Mouse (Mus musculus) lung, embryonic 16.5 days (tissue): ENCODE results near the gene Eif2a. TPM values are rescaled to one million over a fixed set of nuclear protein-coding genes. Genes with fewer than 3 reads are reported as not detected.

Experiments
- ATAC-seq: fragments of 200-750 bp; cut with Nextera tagmentation; 2 replicates; pipeline ENCODE4 v1.8.0; 2017; ENCODE audit warnings: low read depth, mild to moderate bottlenecking, moderate library complexity
- H3K27ac ChIP-seq: fragments of 300-500 bp; sonication (generic); 2 replicates; pipeline ENCODE4 v1.5.1; 2014; ENCODE audit warnings: mild to moderate bottlenecking, control low read depth, low read length
- H3K27me3 ChIP-seq: fragments of 300-500 bp; sonication (generic); 2 replicates; pipeline ENCODE4 v1.6.1; 2014; ENCODE audit warnings: low read depth, low read length, mixed read lengths; ENCODE audit not compliant: control insufficient read depth, insufficient read depth
- H3K36me3 ChIP-seq: fragments of 300-500 bp; sonication (generic); 2 replicates; pipeline ENCODE4 v1.6.1; 2014; ENCODE audit warnings: low read length; ENCODE audit not compliant: control insufficient read depth, insufficient read depth
- H3K4me1 ChIP-seq: fragments of 300-500 bp; sonication (generic); replicated peaks from 2 replicates; pipeline ENCODE4 v1.6.1; 2014; ENCODE audit warnings: low read length, mixed read lengths; ENCODE audit not compliant: control insufficient read depth, insufficient read depth
- H3K4me2 ChIP-seq: fragments of 300-500 bp; sonication (generic); 2 replicates; pipeline ENCODE4 v1.6.1; 2014; ENCODE audit warnings: low read depth, low read length, control low read depth
- H3K4me3 ChIP-seq: fragments of 300-500 bp; sonication (generic); 2 replicates; pipeline ENCODE4 v1.5.1; 2014; ENCODE audit warnings: mild to moderate bottlenecking, low read length, control low read depth
- H3K9ac ChIP-seq: fragments of 300-500 bp; sonication (generic); 2 replicates; pipeline ENCODE4 v1.6.1; 2014; ENCODE audit warnings: low read length, control low read depth
- H3K9me3 ChIP-seq: fragments of 300-500 bp; sonication (generic); 2 replicates; pipeline ENCODE4 v1.6.1; 2016; ENCODE audit warnings: low read length; ENCODE audit not compliant: control insufficient read depth
- WGBS: fragments of 180-500 bp; shearing (Covaris S2); extraction: QIAGEN DNeasy Blood & Tissue Kit; methylation state at CpG from one replicate; pipeline ENCODE4 v1.1.7; 2014; 5-methylcytosine and 5-hydroxymethylcytosine counted together
- polyA plus RNA-seq: library from polyadenylated mRNA; unstranded; fragments of >200 nt; fragmentation: Nextera tagmentation; extraction: Ambion mirVana; gene quantifications from 2 replicates; pipeline ENCODE4 v1.2.1, GENCODE M21; 2015

Gene Eif2a
- polyA plus RNA-seq, 1 experiment from 2014 or later, result 52.1 TPM

- no peak overlapping the region for H3K4me2 ChIP-seq
- H3K36me3 ChIP-seq, result no peaks in the 10 kb centered on the region
- H3K27ac ChIP-seq, result no peak overlapping the region
- H3K9me3 ChIP-seq, result no peaks in the 10 kb centered on the region
- 58% methylated on average over 3 of the region's 3 CpGs for WGBS
- no peaks in the 10 kb centered on the region for H3K27me3 ChIP-seq
- no peak overlapping the region for H3K4me3 ChIP-seq
- ATAC-seq, result no peak
- H3K4me1 ChIP-seq, result no peaks in the 10 kb centered on the region
- no peak overlapping the region for H3K9ac ChIP-seq
Observed at GRCm38 (mm10) chr3:58503720-58504333, 21.8 kb upstream of the Eif2a start.

GRCm38 (mm10) chr3:58504676-58505075 is 20.9 kb upstream of the Eif2a start:
- Histone ChIP-seq H3K4me1 (no peaks in the 10 kb centered on the region), H3K9ac (no peak overlapping the region), H3K27me3 (no peaks in the 10 kb centered on the region), H3K9me3 (no peaks in the 10 kb centered on the region), H3K4me2 (no peak overlapping the region), H3K27ac (no peak overlapping the region), H3K36me3 (no peaks in the 10 kb centered on the region), H3K4me3 (no peak overlapping the region)
- ATAC-seq, result no peak

- H3K4me1 ChIP-seq, result no peaks in the 10 kb centered on the region
- H3K36me3 ChIP-seq, result no peaks in the 10 kb centered on the region
- H3K27me3 ChIP-seq, result no peaks in the 10 kb centered on the region
- ATAC-seq, result no peak
- 83% methylated on average over 7 of the region's 7 CpGs for WGBS
- no peak overlapping the region for H3K4me2 ChIP-seq
- H3K4me3 ChIP-seq, result no peak overlapping the region
- H3K27ac ChIP-seq, result no peak overlapping the region
- no peak overlapping the region for H3K9ac ChIP-seq
- no peaks in the 10 kb centered on the region for H3K9me3 ChIP-seq
Observed at GRCm38 (mm10) chr3:58508020-58508750, 17.4 kb upstream of the Eif2a start.

- Histone ChIP-seq H3K4me1 (no peaks in the 10 kb centered on the region), H3K4me2 (no peak overlapping the region), H3K9ac (no peak overlapping the region), H3K36me3 (no peaks in the 10 kb centered on the region), H3K27me3 (no peaks in the 10 kb centered on the region), H3K4me3 (no peak overlapping the region), H3K9me3 (no peaks in the 10 kb centered on the region), H3K27ac (no peak overlapping the region)
- no peak for ATAC-seq
Observed at GRCm38 (mm10) chr3:58511581-58511980, 14.0 kb upstream of the Eif2a start.

- Histone ChIP-seq H3K27ac (no peak overlapping the region), H3K4me3 (no peak overlapping the region), H3K9ac (no peak overlapping the region), H3K4me2 (no peak overlapping the region), H3K36me3 (no peaks in the 10 kb centered on the region), H3K9me3 (no peaks in the 10 kb centered on the region), H3K27me3 (no peaks in the 10 kb centered on the region), H3K4me1 (no peaks in the 10 kb centered on the region)
- WGBS, result 41% methylated on average over 3 of the region's 3 CpGs
- no peak for ATAC-seq
Observed at GRCm38 (mm10) chr3:58512740-58513139, 12.9 kb upstream of the Eif2a start.

GRCm38 (mm10) chr3:58513483-58513882 is 12.1 kb upstream of the Eif2a start:
- 80% methylated on average over 4 of the region's 4 CpGs for WGBS
- Histone ChIP-seq H3K27ac (no peak overlapping the region), H3K9me3 (no peaks in the 10 kb centered on the region), H3K36me3 (no peaks in the 10 kb centered on the region), H3K27me3 (no peaks in the 10 kb centered on the region), H3K4me2 (no peak overlapping the region), H3K4me1 (no peaks in the 10 kb centered on the region), H3K9ac (no peak overlapping the region), H3K4me3 (no peak overlapping the region)
- ATAC-seq, result no peak

GRCm38 (mm10) chr3:58515947-58516601 is 9.5 kb upstream of the Eif2a start:
- Histone ChIP-seq H3K9me3 (no peaks in the 10 kb centered on the region), H3K36me3 (peaks cover 3% of the 10 kb centered on the region; the same call in 1 of the 2 replicates), H3K4me3 (no peak overlapping the region), H3K9ac (no peak overlapping the region), H3K27me3 (no peaks in the 10 kb centered on the region), H3K27ac (no peak overlapping the region), H3K4me1 (no peaks in the 10 kb centered on the region), H3K4me2 (no peak overlapping the region)
- ATAC-seq, result no peak
- WGBS, result 45% methylated on average over 1 of the region's 1 CpGs

- no peak for ATAC-seq
- no peaks in the 10 kb centered on the region for H3K4me1 ChIP-seq
- 27% methylated on average over 7 of the region's 7 CpGs for WGBS
- H3K36me3 ChIP-seq, result peaks cover 7% of the 10 kb centered on the region
- H3K9ac ChIP-seq, result no peak overlapping the region
- no peak overlapping the region for H3K4me3 ChIP-seq
- no peak overlapping the region for H3K27ac ChIP-seq
- no peaks in the 10 kb centered on the region for H3K27me3 ChIP-seq
- H3K4me2 ChIP-seq, result no peak overlapping the region
- no peaks in the 10 kb centered on the region for H3K9me3 ChIP-seq
Observed at GRCm38 (mm10) chr3:58516602-58516976, 9.0 kb upstream of the Eif2a start.

- H3K4me1 ChIP-seq, result no peaks in the 10 kb centered on the region
- no peak for ATAC-seq
- no peak overlapping the region for H3K27ac ChIP-seq
- no peak overlapping the region for H3K4me2 ChIP-seq
- WGBS, result 50% methylated on average over 5 of the region's 5 CpGs
- H3K36me3 ChIP-seq, result peaks cover 7% of the 10 kb centered on the region
- H3K4me3 ChIP-seq, result no peak overlapping the region
- no peaks in the 10 kb centered on the region for H3K27me3 ChIP-seq
- no peak overlapping the region for H3K9ac ChIP-seq
- H3K9me3 ChIP-seq, result no peaks in the 10 kb centered on the region
Observed at GRCm38 (mm10) chr3:58517258-58517657, 8.4 kb upstream of the Eif2a start.
